Mouse (Mus musculus) thymus, postnatal 4 days (tissue): ENCODE measurements at regions not wholly inside any gene's neighbourhood (a gene's known extent, or its start where the extent isn't known, plus 50 kb on each side); places are given as distances from the start of the nearest gene placed in this dataset.

Experiments used
- DNase-seq: peaks from one replicate; pipeline ENCODE4 v3.0.0; 2021

GRCm38 (mm10) chr2:57424879-57425278, 187.4 kb downstream of the Gpd2 start:
- no peak for DNase-seq

GRCm38 (mm10) chr2:57425439-57425838, 188.0 kb downstream of the Gpd2 start:
- no peak for DNase-seq

DNA sequence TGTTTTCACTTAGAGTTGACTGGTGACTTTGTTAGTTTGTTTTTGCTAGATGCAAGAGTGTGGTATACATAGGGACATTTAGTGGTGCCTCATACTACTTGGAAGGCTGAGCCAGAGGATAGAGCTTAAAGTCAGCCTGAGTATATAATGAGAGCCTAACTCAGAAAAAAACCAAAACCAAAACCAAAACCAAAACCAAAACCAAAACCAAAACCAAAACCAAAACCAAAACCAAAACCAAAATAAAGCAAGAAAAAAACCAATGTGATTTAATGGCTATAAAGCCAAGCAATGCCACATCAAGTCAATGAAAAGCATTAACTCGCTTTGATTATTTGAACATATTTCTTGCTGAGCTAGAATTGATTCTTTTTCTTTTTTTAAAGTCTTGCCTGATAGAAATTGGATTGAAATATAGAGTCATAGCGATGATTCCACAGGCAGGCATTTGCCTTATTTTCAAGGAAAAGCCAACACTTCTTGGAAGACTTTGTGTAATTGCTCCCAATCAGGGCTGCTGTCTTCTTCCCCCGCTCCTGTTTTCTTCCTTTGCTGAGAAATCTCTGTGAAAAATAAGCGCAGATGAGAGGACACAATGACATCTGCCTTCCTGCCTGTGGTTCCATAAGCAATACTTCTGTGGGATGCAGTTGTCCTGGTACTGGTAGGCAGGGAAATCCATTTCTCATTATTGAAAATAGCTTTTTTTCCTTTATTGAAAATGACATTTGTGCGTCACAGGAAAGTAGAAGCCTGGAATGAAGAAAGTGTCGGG, 213.7 kb downstream of the Gpd2 start:
- no peak for DNase-seq

DNA sequence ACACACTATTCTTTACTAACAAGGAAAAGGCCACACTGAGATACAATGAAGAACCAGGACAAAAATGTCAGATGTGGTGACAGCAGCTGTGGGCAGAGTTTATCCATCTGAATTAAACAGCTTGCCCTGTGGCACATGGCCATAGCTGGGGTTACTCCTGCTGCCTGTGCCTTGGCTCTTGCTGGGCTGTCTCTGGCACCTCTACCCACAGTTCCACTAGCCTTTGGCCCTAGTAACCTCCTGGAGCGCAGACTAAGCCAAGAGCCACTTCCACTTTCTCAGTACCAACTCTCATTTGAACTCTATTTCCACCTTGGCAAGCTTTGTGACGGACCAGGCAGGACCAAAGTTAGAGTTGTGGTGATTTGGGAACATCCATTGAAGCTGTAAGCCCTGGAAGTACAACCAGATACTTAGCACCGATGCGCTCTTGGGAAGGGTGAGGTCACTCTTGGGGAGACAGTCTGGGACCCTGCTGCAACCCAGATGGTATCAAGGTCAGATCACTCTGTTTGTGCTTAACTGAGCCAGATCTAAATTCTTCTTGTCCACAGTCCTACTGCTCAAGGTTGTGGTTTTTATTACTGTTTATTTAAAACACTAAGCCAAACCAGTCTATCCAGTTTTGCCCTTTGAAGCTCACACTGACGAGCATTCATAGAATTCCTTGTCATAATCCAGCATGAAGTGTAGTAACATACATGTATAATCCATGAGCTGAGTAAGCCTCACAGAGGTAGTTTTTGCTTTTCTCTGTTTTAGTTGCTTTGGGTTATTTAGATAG, 216.7 kb downstream of the Gpd2 start:
- DNase-seq = no peak

- no peak for DNase-seq
These were observed 222.5 kb downstream of the Gpd2 start for GRCm38 (mm10) chr2:57459901-57460300.

GRCm38 (mm10) chr2:57473873-57474272, 236.4 kb downstream of the Gpd2 start:
- DNase-seq = no peak

DNA sequence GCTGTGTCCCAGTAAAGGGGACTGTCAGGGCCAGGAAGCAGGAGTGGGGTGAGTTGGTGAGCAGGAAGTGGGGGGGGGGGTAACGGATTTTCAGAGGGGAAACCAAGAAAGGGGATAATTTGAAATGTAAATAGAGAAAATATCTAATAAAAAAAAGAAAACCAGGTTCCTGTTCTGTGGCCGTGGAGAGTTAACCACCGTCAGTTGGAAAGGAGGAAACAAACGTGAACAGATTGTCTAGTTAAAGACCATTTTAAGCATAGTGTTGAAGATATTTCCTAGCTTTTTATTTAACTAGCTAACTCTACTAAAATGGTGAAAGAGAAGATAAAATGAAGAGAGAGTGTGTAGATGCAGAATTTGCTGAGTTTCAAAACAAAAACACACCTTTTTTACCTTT, 254.7 kb downstream of the Gpd2 start:
- no peak for DNase-seq

DNA sequence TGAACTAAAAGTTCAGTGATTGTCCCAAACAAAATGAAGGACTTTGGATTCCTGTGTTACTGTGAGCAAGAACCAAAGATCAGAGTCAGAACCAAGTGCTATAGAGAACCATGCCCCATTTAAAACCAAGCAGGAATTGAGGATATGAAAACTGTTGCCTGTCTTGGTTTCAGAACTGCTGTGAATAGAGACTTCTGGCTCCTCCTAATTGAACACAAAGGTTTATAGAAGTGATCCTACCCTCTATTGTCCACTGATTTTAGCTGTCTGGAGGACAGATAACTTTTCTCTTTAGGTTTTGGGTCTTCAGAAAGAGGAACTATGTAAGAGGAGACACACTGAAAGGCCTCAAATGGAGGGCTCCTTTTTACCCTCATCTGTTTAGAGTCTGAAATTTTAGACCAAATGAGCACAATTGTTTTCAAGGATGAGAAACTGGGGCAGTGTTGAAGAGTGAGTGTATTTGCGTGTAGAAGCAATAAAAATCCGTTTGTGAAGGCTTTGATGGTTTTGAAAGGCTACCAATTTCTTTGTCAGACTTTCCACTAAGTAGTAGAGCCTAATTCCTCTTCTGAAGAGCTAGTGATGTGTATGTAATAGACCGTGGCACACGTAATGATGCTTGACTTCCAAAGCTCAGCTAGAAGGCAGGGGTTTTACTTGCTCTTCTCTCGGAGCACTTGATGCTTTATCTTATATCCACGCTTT, 255.6 kb downstream of the Gpd2 start:
- no peak for DNase-seq

GRCm38 (mm10) chr2:57496315-57496954, 259.0 kb downstream of the Gpd2 start:
- DNase-seq = no peak

DNA sequence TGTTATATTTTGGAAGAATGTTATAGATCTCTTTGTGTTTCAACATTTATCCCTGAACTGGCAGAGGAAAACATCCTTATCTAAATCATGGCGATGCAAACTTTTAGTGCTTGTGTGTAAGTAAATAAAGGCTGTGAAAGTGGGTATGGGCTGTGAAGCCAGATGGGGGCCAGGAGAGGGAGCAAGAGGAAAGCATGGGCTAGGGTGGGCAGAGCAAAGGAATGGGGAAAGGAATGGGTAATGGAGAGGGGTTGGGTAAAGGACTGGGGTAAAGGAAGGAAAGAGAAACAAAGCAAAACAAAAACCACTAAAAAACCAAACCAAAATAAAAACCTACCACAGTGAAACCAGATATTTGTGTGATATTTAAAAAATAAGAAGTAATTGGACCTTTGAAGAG, 260.5 kb downstream of the Gpd2 start:
- no peak for DNase-seq

GRCm38 (mm10) chr2:57504678-57505077, 267.2 kb downstream of the Gpd2 start:
- DNase-seq = no peak

GRCm38 (mm10) chr2:57522465-57522864, 285.0 kb downstream of the Gpd2 start:
- no peak for DNase-seq

GRCm38 (mm10) chr2:57522983-57523382, 285.5 kb downstream of the Gpd2 start:
- DNase-seq = no peak

- DNase-seq = no peak
These were observed 290.5 kb downstream of the Gpd2 start for GRCm38 (mm10) chr2:57527966-57528365.

GRCm38 (mm10) chr2:57539842-57540241, 302.4 kb downstream of the Gpd2 start:
- no peak for DNase-seq

- DNase-seq = no peak
These were observed 327.8 kb downstream of the Gpd2 start for GRCm38 (mm10) chr2:57565258-57565657.

DNA sequence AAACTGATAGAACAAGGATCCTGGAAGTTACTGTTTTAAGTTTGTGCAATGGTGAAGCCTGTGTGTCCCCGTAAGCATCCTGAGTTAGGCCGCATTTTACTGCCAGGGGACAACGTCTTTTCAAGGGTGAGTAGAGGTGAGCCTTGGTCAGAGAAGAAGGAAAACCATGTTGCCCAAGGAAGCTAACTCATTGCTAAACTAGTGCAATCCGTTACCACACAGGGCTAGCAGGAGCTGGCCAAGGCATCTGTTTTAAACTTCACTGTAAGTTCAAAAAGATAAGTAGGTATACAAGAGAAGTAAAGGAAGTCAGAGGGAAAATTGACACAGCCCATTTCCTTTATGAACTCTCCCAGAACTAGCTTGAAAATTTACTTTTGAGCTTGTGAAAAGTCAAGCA, 328.7 kb downstream of the Gpd2 start:
- DNase-seq = no peak

DNA sequence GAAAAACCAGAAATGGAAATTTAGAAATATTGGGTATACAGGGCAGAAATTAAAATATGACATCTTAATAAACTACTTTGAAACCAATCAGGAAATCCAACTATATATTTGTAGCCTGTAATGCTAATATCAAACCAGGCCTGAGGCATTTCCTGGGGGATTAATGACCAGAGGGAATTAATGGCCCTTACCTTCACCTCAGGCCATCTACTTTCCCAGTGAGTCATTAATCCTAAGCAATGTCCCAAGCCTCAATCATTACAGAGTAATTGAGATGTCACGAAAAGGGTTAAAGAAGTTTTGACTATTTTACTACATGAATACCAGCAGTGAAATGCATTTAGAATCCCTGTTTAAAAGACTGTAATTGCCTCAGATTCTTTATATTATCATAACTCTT, 329.7 kb downstream of the Gpd2 start:
- DNase-seq = no peak

DNA sequence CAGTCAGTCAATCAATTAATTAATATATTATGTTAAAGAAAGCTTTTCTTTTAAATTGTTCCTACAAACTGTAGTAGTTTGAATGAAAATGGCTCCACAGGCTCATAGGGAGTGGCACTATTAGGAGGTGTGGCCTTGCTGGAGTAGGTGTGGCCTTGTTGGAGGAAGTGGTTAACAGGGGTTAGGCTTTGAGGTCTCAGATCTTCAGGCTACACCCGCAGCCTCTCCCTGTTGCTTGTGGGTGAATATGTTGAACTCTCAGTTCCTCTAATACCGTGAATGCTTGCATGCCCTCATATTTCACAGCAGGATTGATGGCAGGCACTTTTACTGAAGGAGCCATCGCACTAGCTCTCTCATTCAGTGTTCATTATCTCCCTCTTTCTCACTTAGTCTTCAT, 349.6 kb downstream of the Gpd2 start:
- no peak for DNase-seq

- DNase-seq = no peak
These were observed 356.1 kb downstream of the Gpd2 start for GRCm38 (mm10) chr2:57593558-57593957.

GRCm38 (mm10) chr2:57597694-57598358, 360.4 kb downstream of the Gpd2 start:
- no peak for DNase-seq

DNA sequence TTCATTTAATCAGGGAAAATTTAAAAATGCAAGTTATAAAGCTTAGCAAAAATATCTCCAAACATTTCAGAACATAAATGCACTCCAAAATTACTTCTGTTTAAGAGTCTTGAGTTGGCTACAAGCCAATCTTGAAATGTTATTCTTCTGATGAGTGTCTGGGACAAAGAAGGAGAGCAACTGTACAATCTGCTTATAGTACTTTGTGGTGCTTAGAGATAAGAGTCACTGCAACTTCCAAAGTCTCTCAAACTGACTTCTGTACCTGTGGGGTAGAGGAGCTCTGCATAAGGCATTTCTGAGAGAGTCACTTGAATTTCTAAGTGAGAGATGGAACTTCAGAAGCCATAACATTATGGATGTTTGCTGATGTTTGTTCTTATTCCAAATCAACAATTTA, 374.2 kb downstream of the Gpd2 start:
- no peak for DNase-seq

GRCm38 (mm10) chr2:57613243-57613642, 375.8 kb downstream of the Gpd2 start:
- DNase-seq = no peak
